Mouse (Mus musculus) heart, postnatal 10 days (tissue): ENCODE data around the gene Cavin4. TPM values are rescaled to one million over a fixed set of nuclear protein-coding genes. Genes with fewer than 3 reads are reported as not detected.
A peak's percentile ranks its signal among the peaks of the same experiment; 100 is the strongest.

Source experiments
- DNase-seq, 2 experiments: peaks; one replicate each; pipeline ENCODE4 v3.0.0; 2021
- intact Hi-C: fragments of 180-260 bp; cut with DNase I; formaldehyde crosslinking; loops from one replicate; pipeline ENCODE4 v1.15.1; 2025
- total RNA-seq, 2 experiments: library from RNA; stranded (reverse); gene quantifications; 2 replicates each; pipeline ENCODE4 v1.2.3; 2021

The Cavin4 gene
- 100 to 1,000 TPM in 1 of 2 experiments, 10 to 100 TPM in 1; 85.0 to 106 TPM for total RNA-seq

GRCm38 (mm10) chr4:48663271-48663670, at the start of gene Cavin4:
Cavin4 (plus strand) TSS chr4:48663514.
- intact Hi-C loops, result loop anchor here (5.0 kb wide), 1 partner anchor 191 kb away; the partner anchor contains the start of gene Tex10
- DNase-seq, result peak; percentile 79 to 87

- no peak for DNase-seq
- intact Hi-C loops, result no loop called here
These were observed 47.8 kb upstream of the Cavin4 start for GRCm38 (mm10) chr4:48615483-48615882.

GRCm38 (mm10) chr4:48617201-48617600, 46.1 kb upstream of the Cavin4 start:
- no peak for DNase-seq

GRCm38 (mm10) chr4:48620121-48620520, 43.2 kb upstream of the Cavin4 start:
- intact Hi-C loops, result no loop called here
- no peak for DNase-seq

More at GRCm38 (mm10) chr4:48617201-48617600, 46.1 kb upstream of the Cavin4 start:
- intact Hi-C loops, result no loop called here

- no peak for DNase-seq
- intact Hi-C loops, result no loop called here
These were observed 41.1 kb upstream of the Cavin4 start for GRCm38 (mm10) chr4:48622246-48622645.

GRCm38 (mm10) chr4:48622946-48623345, 40.4 kb upstream of the Cavin4 start:
- DNase-seq, result no peak
- intact Hi-C loops, result no loop called here

GRCm38 (mm10) chr4:48624961-48625360, 38.4 kb upstream of the Cavin4 start:
- no peak for DNase-seq
- intact Hi-C loops, result no loop called here

GRCm38 (mm10) chr4:48625836-48626235, 37.5 kb upstream of the Cavin4 start:
- intact Hi-C loops, result no loop called here
- no peak for DNase-seq

- no peak for DNase-seq
- intact Hi-C loops, result no loop called here
These were observed 33.9 kb upstream of the Cavin4 start for GRCm38 (mm10) chr4:48629445-48629844.

- intact Hi-C loops, result no loop called here
- no peak for DNase-seq
These were observed 29.8 kb upstream of the Cavin4 start for GRCm38 (mm10) chr4:48633529-48633928.

GRCm38 (mm10) chr4:48634058-48634457, 29.3 kb upstream of the Cavin4 start:
- DNase-seq, result peak in 1 of 2 experiments; percentile 19
- intact Hi-C loops, result no loop called here

GRCm38 (mm10) chr4:48636831-48637230, 26.5 kb upstream of the Cavin4 start:
- intact Hi-C loops, result no loop called here
- DNase-seq, result no peak

- no peak for DNase-seq
- intact Hi-C loops, result no loop called here
These were observed 25.2 kb upstream of the Cavin4 start for GRCm38 (mm10) chr4:48638132-48638531.

GRCm38 (mm10) chr4:48639503-48639902, 23.8 kb upstream of the Cavin4 start:
- DNase-seq, result no peak
- intact Hi-C loops, result no loop called here

GRCm38 (mm10) chr4:48643801-48644200, 19.5 kb upstream of the Cavin4 start:
- intact Hi-C loops, result no loop called here
- no peak for DNase-seq

- no peak for DNase-seq
- intact Hi-C loops, result no loop called here
These were observed 17.2 kb upstream of the Cavin4 start for GRCm38 (mm10) chr4:48646143-48646542.

- no peak for DNase-seq
- intact Hi-C loops, result no loop called here
These were observed 12.5 kb upstream of the Cavin4 start for GRCm38 (mm10) chr4:48650617-48651360.

- intact Hi-C loops, result no loop called here
- no peak for DNase-seq
These were observed 9.2 kb upstream of the Cavin4 start for GRCm38 (mm10) chr4:48654118-48654517.

- intact Hi-C loops, result no loop called here
- DNase-seq, result no peak
These were observed 6.8 kb upstream of the Cavin4 start for GRCm38 (mm10) chr4:48656530-48656929.

GRCm38 (mm10) chr4:48660144-48660543, 3.2 kb upstream of the Cavin4 start:
- no peak for DNase-seq
- intact Hi-C loops, result loop anchor here (5.0 kb wide), 1 partner anchor 188 kb away; the partner anchor contains the start of gene Tex10

- DNase-seq, result no peak
- intact Hi-C loops, result loop anchor here (5.0 kb wide), 1 partner anchor 189 kb away; the partner anchor contains the start of gene Tex10
These were observed 2.4 kb upstream of the Cavin4 start for GRCm38 (mm10) chr4:48660619-48661575.
